Mouse (Mus musculus) gastrocnemius, postnatal 14 days (tissue): ENCODE data around the gene Iqschfp. TPM values are rescaled to one million over a fixed set of nuclear protein-coding genes. Genes with fewer than 3 reads are reported as not detected.
A peak's percentile ranks its signal among the peaks of the same experiment; 100 is the strongest.

Experiments
- DNase-seq: peaks from one replicate; pipeline ENCODE4 v3.0.0; 2021; ENCODE audit warnings: mixed read lengths
- intact Hi-C: fragments of 180-260 bp; cut with DNase I; formaldehyde crosslinking; loops from one replicate; pipeline ENCODE4 v1.15.1; 2025; ENCODE audit warnings: low total_unique reads
- total RNA-seq, 2 experiments: library from RNA; stranded (reverse); gene quantifications; 2 replicates each; pipeline ENCODE4 v1.2.3; 2021

Gene Iqschfp
- total RNA-seq, 2 experiments from 2014 or later, result not detected

DNA sequence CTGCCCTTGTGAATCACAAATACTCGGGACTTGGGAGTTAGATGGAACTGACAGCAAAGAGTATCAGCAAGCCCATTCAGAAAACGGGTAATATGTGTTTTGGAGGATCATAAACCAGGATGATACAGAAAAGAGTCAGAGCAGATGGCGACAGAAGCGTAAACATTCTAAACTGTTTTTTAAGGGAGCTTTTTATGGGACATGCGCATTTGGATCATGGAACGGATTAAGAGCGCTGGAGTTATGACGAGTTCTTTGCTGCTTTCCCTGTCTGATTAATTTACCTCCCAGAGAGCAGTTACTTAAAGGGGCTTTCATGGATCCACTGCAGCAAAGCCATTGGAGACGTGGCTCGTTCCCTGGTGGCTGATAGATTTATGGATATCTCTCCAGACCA is 391.6 kb downstream of the Iqschfp start:
- no peak for DNase-seq
- intact Hi-C loops, result no loop called here

DNA sequence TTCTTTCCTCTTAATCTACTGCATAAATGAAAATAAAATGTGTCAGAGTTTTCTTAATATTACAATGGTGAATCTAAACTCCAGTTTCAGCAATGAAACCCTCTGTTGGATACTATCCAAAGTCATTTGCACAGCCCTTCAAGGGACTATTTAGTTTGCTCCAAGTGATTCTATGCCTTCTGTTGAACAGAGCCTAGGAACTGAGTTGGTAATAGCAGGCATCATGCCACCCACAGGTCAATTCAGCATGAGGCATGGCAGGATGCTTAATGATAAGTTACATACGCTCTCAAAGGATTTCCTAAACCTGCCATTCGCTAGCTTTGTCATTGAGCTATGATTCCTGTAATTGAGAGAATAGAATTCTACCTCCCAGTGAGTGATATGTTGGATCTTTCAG is 392.5 kb downstream of the Iqschfp start:
- intact Hi-C loops, result no loop called here
- no peak for DNase-seq

DNA sequence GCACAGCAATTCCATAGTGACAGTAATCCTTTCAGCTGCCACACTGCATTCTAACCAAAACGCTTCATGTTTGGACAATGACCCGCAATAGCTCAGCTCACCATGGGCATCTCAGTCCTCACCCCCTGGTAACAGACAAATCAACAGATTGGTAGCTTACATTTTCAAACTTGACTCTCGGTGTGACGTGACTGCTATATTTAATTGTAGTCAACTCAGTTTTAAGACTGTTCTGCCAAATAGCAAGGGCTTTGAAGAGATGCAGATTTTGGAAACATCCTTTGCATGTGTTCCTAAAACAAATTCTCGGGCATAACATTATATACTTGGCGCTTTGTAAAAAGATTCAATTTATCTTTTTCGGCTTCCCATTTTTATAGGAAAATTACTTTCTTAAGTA is 404.7 kb downstream of the Iqschfp start:
- DNase-seq, result no peak
- intact Hi-C loops, result no loop called here

DNA sequence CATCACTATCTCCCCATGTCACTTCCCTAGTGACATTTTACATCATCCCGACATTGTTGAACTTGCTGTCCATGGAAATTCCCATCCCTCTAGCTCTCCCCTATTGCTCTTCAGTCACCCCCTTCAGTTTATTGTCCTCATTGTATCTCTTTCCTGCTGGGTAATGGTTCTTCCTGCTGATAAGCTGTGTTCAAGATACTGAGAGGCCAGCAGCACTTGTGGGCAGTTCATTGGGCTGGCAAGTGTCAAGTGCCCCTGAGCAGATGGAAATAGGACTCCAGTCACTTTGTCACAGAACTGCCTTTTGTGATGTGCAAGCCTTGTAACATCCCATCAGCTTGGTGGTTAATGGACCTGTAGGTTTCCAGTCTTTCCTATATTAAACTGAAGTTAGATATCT is 413.6 kb downstream of the Iqschfp start:
- intact Hi-C loops, result no loop called here
- no peak for DNase-seq

DNA sequence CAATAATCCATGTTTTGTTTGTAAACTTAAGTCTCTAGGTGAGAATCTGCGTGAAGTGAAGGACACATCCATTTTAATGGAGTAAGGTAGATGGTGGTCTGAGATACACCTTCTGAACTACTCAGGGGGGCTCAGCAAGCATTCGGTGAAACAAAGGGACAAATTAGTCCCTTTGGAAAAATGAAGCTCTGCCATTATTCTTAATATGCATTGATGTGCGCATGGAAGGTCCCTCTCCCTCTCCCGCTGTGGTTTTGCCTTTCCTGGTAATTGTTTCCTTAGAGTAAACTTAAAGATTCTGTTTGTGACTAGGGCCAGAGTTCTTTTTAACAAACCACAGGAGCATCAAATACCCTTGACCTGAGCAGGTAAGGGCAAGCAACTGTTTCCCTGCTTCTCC is 414.7 kb downstream of the Iqschfp start:
- intact Hi-C loops, result no loop called here
- DNase-seq, result no peak

DNA sequence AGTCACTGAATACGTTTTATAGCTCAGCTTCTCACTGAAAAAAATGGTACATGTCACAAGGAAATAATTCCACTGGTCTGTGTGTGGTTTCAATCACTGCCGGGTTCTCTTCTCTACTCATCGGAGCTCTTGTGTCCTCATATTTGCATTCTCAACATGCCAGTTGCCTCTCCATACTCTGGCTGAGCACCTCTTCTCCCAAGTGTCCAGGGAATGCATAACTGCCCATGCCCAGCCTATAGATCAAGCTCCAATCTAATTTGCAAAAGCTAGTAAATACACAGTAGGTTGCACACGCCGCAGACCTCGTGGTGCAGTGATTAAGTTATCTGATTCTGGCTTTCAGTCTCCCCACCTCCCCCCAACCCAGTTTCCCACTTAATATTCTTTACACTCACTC is 433.5 kb downstream of the Iqschfp start:
- DNase-seq, result no peak
- intact Hi-C loops, result no loop called here

DNA sequence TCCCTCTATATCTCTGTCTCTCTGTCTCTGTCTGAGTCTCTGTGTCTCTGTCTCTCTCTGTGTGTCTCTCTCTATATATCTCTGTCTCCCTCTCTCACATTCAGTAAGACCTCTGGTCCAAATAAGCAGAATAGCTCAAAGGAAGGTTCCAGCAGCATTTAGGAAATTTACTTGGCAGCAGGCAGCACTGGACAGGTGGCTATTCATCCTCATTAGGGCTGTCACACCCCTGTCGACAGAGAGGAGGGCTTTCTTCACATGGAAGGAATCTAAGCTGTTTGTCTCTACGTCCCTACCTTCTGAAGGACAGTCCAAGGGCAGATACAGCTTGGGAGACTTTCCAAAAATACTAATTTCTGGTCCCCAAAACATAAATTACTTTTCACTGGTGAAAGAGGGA is 440.5 kb downstream of the Iqschfp start:
- no peak for DNase-seq
- intact Hi-C loops, result no loop called here

DNA sequence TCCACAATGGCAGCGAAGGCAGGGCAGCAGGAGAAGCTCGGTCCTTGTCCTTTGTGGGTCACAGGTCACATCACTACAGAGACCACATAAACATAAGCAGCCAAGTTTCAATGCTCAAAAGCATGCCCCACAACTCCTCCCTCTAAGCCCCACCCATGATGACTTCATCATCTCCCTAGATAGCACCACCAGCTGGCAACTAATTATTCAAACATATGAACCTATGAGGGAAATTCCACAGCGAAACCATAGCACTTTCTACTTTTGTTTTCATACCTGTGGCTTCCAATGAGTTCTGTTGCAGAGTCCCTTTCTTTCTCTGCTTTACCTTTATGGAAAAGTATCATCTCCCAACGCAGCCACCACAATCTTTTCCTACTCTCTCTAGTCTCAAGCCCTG is 443.5 kb downstream of the Iqschfp start:
- intact Hi-C loops, result no loop called here
- no peak for DNase-seq

DNA sequence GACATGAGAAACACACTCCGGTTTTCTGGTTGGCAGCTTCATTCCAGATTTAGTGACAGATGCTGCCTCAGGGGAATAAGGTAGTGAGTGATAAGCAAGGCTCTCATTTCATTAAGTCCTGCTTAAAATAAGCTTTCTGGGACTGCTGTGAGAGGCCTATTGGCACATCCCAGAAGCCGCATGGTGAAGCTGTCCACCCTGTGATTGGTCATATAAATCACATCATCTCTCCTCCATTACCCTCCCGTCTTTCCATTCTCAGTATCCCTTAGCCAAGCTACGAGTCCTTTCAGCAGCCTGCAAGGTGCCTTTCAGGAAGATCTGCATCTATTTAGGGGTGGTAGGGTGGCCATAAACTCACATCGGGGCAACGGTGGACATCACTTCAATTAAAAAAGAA is 458.6 kb downstream of the Iqschfp start:
- intact Hi-C loops, result no loop called here
- no peak for DNase-seq

DNA sequence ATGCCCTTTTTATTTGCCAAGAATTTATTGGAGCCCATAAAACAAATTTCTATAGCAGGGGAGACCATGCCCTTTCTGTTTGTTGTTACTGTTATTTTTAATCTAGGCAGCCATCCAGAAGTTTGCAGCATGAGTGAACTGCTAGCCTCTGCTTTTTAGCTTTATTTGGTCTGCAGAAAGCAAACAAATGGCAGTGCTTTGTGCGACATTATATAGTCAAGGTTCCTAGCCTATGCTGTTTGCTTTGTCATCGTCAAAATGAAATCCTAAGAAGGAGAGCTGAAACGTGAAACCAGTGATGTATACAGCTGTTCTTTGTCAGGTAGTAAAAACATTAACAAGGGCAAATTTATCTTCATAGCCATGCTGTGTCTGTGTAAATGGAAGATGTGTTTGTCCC is 459.4 kb downstream of the Iqschfp start:
- intact Hi-C loops, result no loop called here

DNA sequence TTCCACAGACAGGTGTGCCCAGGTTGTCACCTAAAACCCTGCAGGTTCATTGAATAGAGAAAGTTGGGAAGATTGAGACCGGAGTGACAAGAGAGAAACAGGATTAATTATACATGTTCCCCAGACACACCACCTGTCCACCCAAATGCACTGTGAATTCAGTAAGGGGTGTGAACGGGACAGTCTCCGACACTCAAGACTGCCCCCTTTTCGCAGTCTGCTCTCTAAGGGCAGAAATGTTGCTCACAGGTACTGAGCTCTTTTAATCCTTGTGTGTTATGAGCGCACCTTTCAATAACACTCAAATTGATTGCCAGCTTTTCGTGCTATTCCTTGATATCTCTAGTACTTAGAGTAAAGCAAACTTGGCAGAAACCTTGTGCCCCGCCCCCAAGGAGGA is 460.9 kb downstream of the Iqschfp start:
- DNase-seq, result no peak
- intact Hi-C loops, result no loop called here

More for the DNA sequence above, 459.4 kb downstream of the Iqschfp start:
- DNase-seq, result no peak

DNA sequence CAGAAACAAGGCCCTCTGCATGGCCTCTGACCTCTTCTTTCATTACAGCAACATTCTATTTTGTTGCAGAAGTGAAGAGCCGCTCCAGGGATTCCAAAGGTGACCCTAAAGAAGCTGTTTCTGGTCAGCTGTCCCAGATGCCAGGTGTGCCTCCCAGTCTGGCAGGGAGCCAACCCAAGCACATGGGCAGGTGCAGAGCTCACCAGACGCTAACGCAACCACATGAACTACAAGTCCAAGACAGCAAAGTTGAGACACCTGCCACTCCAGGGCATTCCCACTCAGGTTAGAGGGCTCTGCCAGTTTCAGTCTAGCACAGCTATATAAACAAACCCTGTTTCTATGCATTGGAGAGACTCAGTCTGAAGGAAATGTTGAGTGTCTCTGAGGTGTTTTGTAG is 461.5 kb downstream of the Iqschfp start:
- intact Hi-C loops, result no loop called here

DNA sequence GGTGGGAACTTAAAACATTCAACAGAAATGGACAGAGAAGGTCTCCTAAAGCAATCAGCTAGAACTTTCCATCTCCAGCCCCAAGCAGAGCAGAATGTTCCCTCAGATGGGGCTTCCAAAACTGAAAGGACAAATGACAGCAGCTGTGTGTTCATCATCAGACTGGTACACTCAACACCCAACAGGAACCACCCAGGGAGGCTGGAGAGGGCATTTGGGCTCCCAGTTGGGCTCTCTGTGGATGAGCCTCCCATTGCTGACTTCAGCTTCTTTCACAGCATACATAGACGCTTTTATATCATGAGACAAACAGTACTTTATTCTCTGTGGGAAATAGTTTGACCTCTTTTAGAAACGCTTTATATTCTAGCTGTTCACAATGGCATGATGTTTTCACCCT is 464.5 kb downstream of the Iqschfp start:
- DNase-seq, result no peak
- intact Hi-C loops, result no loop called here

More for the DNA sequence above, 461.5 kb downstream of the Iqschfp start:
- DNase-seq, result no peak

DNA sequence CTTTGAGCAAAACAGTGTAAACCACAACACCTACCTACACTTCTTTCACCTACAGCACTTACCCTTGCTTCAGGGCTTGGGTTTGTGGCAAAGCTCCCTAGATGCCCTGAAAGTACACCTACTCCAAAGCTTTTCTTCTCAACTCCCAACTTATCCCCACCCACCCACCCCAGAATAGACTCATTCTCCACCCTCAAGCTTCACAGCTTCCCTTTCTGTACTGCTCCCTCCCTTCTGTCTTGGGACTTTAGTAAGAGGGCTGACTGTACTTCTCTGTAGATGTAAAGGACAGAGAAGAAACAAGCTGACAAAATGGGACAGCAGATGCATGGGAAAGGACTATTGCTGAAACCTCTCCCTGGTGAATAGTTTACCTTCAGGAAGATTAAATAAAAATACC is 476.0 kb downstream of the Iqschfp start:
- intact Hi-C loops, result no loop called here
- no peak for DNase-seq

DNA sequence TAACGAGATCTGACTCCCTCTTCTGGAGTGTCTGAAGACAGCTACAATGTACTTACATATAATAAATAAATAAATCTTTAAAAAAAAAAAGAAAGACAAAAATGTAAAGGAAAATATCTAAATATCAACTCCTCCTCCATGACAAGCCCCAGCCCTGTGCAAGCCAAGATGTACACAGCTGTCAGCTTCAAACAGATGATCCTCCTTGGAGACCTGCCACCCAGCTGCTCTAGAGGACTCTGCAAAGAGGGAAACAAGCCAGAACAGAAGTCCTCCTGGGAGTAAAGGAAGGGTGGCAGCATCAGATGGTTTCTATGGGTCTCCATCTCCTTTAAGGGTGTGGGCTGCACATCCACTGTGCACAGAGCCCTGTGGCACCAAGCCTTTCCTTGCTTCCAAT is 480.9 kb downstream of the Iqschfp start:
- peak; percentile 14 for DNase-seq
- intact Hi-C loops, result no loop called here

DNA sequence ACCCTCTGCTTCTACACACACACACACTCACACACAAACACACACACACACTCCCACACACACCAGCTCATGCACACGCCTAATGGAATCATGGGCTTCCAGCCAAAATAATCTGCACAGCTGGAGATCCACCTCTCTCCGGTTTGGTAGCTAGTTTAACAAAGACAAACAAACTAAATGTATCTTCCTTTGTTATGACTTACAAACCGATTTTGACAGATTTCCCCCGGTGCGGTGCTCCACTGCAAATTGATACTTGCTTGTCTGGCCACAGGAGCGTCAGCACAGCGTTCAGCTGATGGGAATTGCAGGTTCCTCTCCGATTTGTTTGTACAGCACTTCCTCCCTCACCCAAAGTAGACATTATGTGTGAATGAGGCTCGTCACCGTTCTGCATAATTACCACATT is 483.1 kb downstream of the Iqschfp start:
- intact Hi-C loops, result no loop called here
- no peak for DNase-seq

DNA sequence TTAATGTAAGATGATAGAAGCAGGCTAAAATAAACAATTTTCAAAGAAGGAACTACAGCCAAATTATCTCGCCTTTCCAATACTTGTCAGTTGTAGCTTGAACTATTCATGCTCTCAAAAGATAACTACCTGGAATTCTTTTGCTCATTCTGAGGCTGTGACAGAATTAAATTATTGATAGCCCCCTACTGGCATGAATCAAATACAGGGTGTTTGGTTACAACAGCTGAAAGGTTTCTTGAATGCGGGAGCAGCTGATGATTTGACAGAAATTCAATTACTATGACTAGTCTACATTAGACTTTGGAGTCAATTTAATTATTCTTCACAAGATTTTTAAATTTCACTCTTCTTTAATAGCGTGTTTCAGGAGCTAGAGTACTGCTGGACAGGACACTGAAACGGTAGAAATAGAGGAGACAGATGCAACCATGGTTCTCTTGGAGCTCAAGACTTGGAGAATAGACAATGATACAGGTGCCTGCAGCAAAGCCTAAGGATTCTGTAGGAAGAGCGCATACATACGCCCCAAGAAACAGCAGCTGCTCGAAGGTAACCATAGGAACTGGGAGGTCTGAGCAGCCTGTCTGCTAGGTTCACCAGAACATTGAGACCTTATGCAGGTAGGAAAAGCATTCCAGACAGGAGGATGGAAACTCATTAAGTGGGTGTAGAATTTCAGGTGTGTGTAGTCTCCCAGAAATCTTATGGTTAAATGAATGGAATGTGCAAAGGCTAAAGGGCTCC is 485.6 kb downstream of the Iqschfp start:
- DNase-seq, result no peak
- intact Hi-C loops, result no loop called here

DNA sequence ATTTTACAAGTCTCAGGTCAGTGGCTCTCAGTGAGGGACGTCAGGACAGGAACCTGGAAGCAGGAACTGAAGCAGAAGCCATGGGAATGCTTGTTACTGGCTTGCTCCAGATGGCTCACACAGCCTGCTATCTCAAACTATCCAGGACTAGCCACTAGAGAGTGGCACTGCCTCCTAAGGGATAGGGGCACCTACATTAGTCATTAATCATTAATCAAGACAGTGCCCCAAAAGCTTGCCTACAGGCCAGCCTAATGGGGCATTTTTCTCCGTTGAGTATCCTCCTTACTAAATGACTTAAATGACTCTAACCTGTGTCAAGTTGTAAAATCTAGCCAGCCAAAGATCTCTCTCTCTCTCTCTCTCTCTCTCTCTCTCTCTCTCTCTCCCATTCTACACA is 486.8 kb downstream of the Iqschfp start:
- intact Hi-C loops, result no loop called here
- no peak for DNase-seq

DNA sequence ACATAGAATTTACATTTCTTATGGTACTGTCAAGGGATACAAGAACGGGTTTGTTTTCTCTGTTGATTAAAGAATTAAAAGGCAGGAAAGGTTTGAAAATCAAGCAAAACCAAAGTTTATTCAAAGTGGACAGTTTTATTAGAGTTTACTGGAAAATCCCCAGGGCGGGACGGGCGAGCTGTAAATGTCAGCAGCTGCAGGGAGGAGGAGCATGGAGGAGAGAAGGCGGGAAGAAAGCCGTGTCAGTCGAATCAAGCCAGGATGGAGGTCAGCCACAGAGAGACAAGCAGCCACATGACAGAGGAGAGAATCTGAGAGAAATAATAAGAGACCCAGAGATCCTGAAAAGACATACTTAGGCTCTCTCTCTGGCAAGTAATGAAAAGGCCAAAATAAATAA is 487.2 kb downstream of the Iqschfp start:
- peak; percentile 13 for DNase-seq
- intact Hi-C loops, result no loop called here

DNA sequence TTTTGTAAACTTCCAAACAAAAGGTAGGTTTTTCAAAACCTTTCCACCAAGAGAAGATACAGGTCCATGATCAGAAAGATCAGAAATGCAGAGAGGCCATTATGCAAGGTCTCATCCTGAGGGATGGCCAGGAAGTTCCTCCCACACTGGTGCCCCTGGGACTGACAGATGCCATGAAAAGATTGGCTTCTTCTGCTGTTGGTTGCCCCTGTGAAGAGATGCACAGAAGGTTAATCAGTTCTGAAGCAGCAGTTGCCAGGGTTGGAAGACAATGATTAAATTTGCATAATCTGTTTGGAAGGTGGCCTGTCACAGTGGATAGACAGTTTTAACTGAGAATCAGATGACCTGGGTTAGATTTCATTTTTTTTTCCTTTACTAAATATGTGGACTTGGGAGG is 491.6 kb downstream of the Iqschfp start:
- intact Hi-C loops, result no loop called here
- no peak for DNase-seq

DNA sequence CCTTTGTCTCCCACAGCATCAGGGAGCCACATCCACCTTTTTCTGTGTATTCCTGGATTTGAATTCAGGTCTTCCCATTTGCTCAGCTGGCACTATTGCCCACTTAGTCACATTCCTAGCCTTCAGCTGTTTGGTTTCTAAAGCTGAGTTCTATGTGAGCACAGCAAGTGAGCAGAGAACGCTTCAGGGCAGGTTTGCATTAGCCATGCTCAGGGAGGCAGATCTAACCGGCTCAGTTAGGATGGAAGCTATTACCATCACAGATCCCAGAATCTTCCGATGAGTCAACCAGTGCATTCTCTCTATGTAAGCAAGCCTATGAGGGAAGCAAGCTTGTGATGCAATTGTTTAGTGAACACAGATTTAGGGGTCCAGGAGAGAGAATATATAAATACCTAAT is 493.5 kb downstream of the Iqschfp start:
- DNase-seq, result no peak
- intact Hi-C loops, result no loop called here

DNA sequence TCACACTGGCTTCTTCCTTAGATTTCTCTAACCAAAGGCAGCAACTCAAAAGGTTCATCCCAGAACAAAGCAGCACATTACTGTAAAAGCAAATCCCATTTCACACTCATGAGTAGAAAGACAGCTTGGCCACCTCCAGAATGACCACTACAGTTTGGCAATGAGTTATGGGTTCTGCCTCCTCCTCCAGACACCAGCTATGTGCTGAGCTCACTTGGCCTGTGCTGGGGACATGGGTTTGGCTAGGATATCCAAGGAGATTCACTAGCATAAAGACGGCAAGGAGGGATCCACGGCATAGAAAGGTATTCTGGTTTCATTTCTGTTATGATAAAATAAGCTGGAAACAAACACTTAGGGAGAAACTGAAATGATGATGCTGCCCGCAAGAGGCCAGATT is 496.0 kb downstream of the Iqschfp start:
- intact Hi-C loops, result no loop called here
- no peak for DNase-seq
